Mouse (Mus musculus) cerebral cortex, adult 2 months (tissue): ENCODE results near the gene Bbof1.

ENCODE experiments used
- WGBS: fragments of 180-500 bp; shearing (Covaris S2); methylation state at CpG from one replicate; pipeline ENCODE4 v1.1.7; 2018; 5-methylcytosine and 5-hydroxymethylcytosine counted together

Bbof1 gene

GRCm38 (mm10) chr12:84478937-84479336 lies 70.1 kb downstream of the Bbof1 start:
- 94% methylated on average over 7 of the region's 7 CpGs for WGBS

GRCm38 (mm10) chr12:84481251-84481650 lies 72.4 kb downstream of the Bbof1 start:
- 79% methylated on average over 2 of the region's 2 CpGs for WGBS

- 96% methylated on average over 14 of the region's 14 CpGs for WGBS
These were observed 74.1 kb downstream of the Bbof1 start for GRCm38 (mm10) chr12:84482778-84483585.

DNA sequence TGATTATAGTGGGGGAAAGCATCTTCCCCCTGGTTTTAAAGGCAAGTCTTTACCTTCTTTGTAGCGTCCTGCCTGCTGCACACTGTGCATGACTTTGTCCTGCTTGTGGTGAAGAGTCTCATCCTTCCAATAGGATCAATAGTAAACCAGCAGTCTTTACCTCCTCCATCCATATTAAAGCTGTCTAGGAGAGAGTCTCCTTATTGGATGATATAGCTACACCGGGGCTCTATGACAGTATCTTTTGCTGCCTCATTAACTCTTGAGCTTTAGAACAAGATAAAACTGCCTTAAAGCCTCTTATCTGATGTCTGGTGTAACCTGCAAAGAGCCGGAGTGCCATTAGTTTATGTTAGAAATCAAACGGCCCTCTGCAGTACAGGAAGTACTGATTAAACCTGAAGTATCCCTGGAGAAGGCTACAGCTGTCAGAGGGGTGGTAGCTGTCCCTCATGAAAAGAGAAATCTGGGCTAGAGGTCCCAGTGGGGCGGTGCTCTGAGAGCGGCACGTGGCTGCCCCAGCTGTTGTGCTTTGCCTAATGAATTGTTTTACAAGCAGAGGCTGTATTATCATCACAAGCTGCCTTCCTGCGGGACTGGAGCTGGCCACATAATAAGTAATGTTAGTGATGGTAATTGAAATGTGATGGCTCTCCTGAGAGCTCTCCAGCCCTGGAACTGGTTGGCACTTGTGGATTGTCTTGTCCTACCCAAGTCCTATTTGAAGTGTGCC lies 78.6 kb downstream of the Bbof1 start:
- 50% methylated on average over 8 of the region's 8 CpGs for WGBS
